In genomic region chr11:112180666-112181065, GRCm38 (mm10) we compare ENCODE assay signal across 29 mouse cellular contexts.
DNase-seq lines count a peak whose midpoint lies in the region; ATAC-seq and TF ChIP-seq lines count a peak whose summit lies in the region.
"Had no signal": no experiment of that assay in that cellular context is flagged by ENCODE, and none has a peak within 500 bp of the region (broad histone marks: within the 10 kb centered on the region; RNA-seq: fewer than 3 reads in every experiment).

No protein-coding gene starts in this region.

- no peaks in the 10 kb centered on the region for H3K4me1 ChIP-seq in midbrain, embryonic 15.5 days
- H3K4me1 ChIP-seq: embryonic facial prominence, embryonic 15.5 days; heart, embryonic 15.5 days had no signal

- no peaks in the 10 kb centered on the region for H3K9me3 ChIP-seq in midbrain, embryonic 15.5 days
- H3K9me3 ChIP-seq: embryonic facial prominence, embryonic 12.5 days; embryonic facial prominence, embryonic 15.5 days; heart, embryonic 12.5 days; heart, embryonic 15.5 days had no signal

- H3K27ac ChIP-seq in gastrocnemius, adult 2 months: no peak overlapping the region
- no peak overlapping the region for H3K27ac ChIP-seq in midbrain, embryonic 15.5 days
- H3K27ac ChIP-seq: embryonic facial prominence, embryonic 12.5 days; embryonic facial prominence, embryonic 15.5 days; heart, embryonic 15.5 days; hindbrain, embryonic 14.5 days; hindbrain, postnatal 0 days had no signal

- H3K9ac ChIP-seq in midbrain, embryonic 15.5 days: no peak overlapping the region
- H3K9ac ChIP-seq: embryonic facial prominence, embryonic 12.5 days; embryonic facial prominence, embryonic 15.5 days; forebrain, postnatal 0 days; heart, embryonic 12.5 days; heart, embryonic 15.5 days; hindbrain, embryonic 14.5 days had no signal

- TF ChIP-seq POLR2A in myocyte (IDR thresholded peaks at IDR 0.05; ENCODE audit: insufficient read length, low read depth): no peak

- no peaks in the 10 kb centered on the region for H3K36me3 ChIP-seq in myocyte (ENCODE audit: control insufficient read depth, insufficient read depth)
- H3K36me3 ChIP-seq in midbrain, embryonic 15.5 days (replicated peaks): no peaks in the 10 kb centered on the region
- H3K36me3 ChIP-seq: embryonic facial prominence, embryonic 12.5 days; embryonic facial prominence, embryonic 15.5 days; heart, embryonic 12.5 days; heart, embryonic 15.5 days had no signal

- H3ac ChIP-seq in myocyte (ENCODE audit: control insufficient read depth, insufficient read length): no peak overlapping the region

- peak; percentile 42 for DNase-seq in gastrocnemius, adult 2 months
- DNase-seq in gastrocnemius, postnatal 10 days: no peak
- DNase-seq in ES-CJ7 (ENCODE audit: low read depth, low spot score) (peak; percentile 44), R1 (ENCODE audit: low read depth, low spot score) (peak; percentile 27)
- no peak for DNase-seq in retina, embryonic 14.5 days (ENCODE audit: low spot score)
- DNase-seq: adrenal gland, postnatal 10 days; adrenal gland, postnatal 36 days; cerebellum, adult 11 months; cerebellum, adult 2 months; cerebellum, adult 9-11 months; cerebellum, postnatal 25 days; forebrain, postnatal 0 days; heart, adult 18-20 months; heart, postnatal 10 days; heart, postnatal 36 days; kidney, adult 18-20 months had no signal

- no peak for ATAC-seq in midbrain, embryonic 15.5 days (replicated peaks)
- ATAC-seq in megakaryocyte, adult 5-6 weeks (ENCODE audit: poor library complexity, severe bottlenecking): no peak
- ATAC-seq: forebrain, embryonic 14.5 days; forebrain, postnatal 0 days; hindbrain, postnatal 0 days; inflammation-experienced regulatory T-cells, adult 6 months; intestine, embryonic 16.5 days had no signal

- H3K79me2 ChIP-seq in myocyte (ENCODE audit: control insufficient read depth, insufficient read depth): no peaks in the 10 kb centered on the region

- no peaks in the 10 kb centered on the region for H3K27me3 ChIP-seq in myocyte (ENCODE audit: control insufficient read depth, insufficient read depth, insufficient read length)
- H3K27me3 ChIP-seq in midbrain, embryonic 15.5 days (replicated peaks): no peaks in the 10 kb centered on the region
- H3K27me3 ChIP-seq: CH12.LX; embryonic facial prominence, embryonic 12.5 days; embryonic facial prominence, embryonic 15.5 days; heart, embryonic 12.5 days; heart, embryonic 15.5 days had no signal

- no peak for TF ChIP-seq CTCF in gastrocnemius, adult 2 months (IDR thresholded peaks at IDR 0.05)

- no peak overlapping the region for H3K4me3 ChIP-seq in gastrocnemius, adult 2 months
- no peak overlapping the region for H3K4me3 ChIP-seq in myocyte
- H3K4me3 ChIP-seq in midbrain, embryonic 15.5 days: no peak overlapping the region
- H3K4me3 ChIP-seq: embryonic facial prominence, embryonic 12.5 days; embryonic facial prominence, embryonic 15.5 days; heart, embryonic 12.5 days; heart, embryonic 15.5 days had no signal

- intact Hi-C loops in gastrocnemius, adult 2 months (cut with DNase I): no loop called here

- WGBS in midbrain, embryonic 15.5 days: 74% methylated on average over 10 of the region's 10 CpGs

- peak overlapping the region; percentile 57 for H3K4me2 ChIP-seq in myocyte (ENCODE audit: low read depth)
- H3K4me2 ChIP-seq in midbrain, embryonic 15.5 days: no peak overlapping the region
- H3K4me2 ChIP-seq: embryonic facial prominence, embryonic 12.5 days; embryonic facial prominence, embryonic 15.5 days; heart, embryonic 12.5 days; heart, embryonic 15.5 days; hindbrain, embryonic 14.5 days had no signal

TF ChIP-seq in myocyte, 11 proteins besides CTCF, POLR2A, EP300 and RAD21:
- no peak for TF ChIP-seq MYOD1 (IDR thresholded peaks at IDR 0.05; ENCODE audit: control insufficient read depth in 1 of 3, insufficient read length in 2 of 3, low read depth in 2 of 3)
- no peak for TF ChIP-seq MAX (IDR thresholded peaks at IDR 0.05; ENCODE audit: low read depth)
- no peak for TF ChIP-seq TCF12 (IDR thresholded peaks at IDR 0.05; ENCODE audit: insufficient read depth, poor library complexity, severe bottlenecking)
- no peak for TF ChIP-seq CEBPB (IDR thresholded peaks at IDR 0.05; ENCODE audit: insufficient read depth, poor library complexity, severe bottlenecking)
- no peak for TF ChIP-seq REST (IDR thresholded peaks at IDR 0.05; ENCODE audit: insufficient read depth, insufficient read length)
- no peak for TF ChIP-seq SRF (IDR thresholded peaks at IDR 0.05; ENCODE audit: control insufficient read depth, insufficient read length, low read depth)
- TF ChIP-seq MYOG (IDR thresholded peaks at IDR 0.05; ENCODE audit: control insufficient read depth in 1 of 3, insufficient read depth in 1 of 3, insufficient read length in 2 of 3, low read depth in 2 of 3): no peak
- TF ChIP-seq USF1 (IDR thresholded peaks at IDR 0.05; ENCODE audit: low read depth): no peak
- TF ChIP-seq TCF3 (IDR thresholded peaks at IDR 0.05; ENCODE audit: insufficient read length, low read depth): no peak
- no peak for TF ChIP-seq E2F4 (IDR thresholded peaks at IDR 0.05; ENCODE audit: insufficient read depth)
- TF ChIP-seq POLR2AphosphoS2 (IDR thresholded peaks at IDR 0.05; ENCODE audit: insufficient read length, low read depth): no peak

Comparison
In these comparisons a context has a peak if more than half of its experiments do, and no peak if none do; other contexts are left out.
1. DNase-seq: peak in gastrocnemius, adult 2 months (single experiment), ES-CJ7 (single experiment) and R1 (single experiment); none in gastrocnemius, postnatal 10 days (single experiment) and retina, embryonic 14.5 days (single experiment).